Mouse (Mus musculus) heart, adult 2 months (tissue): ENCODE results near the gene Parp2.

Source experiments
- CTCF ChIP-seq: fragments of 200-600 bp; IDR thresholded peaks from 2 replicates; pipeline ENCODE4 v1.8.1; 2022; ENCODE audit warnings: antibody characterized with exemption, mild to moderate bottlenecking, moderate library complexity
- EP300 ChIP-seq: fragments of 200-500 bp; IDR thresholded peaks from 2 replicates; pipeline ENCODE4 v1.6.1; 2011; ENCODE audit warnings: low read depth, low read length, control low read depth; ENCODE audit not compliant: insufficient read depth
- POLR2A ChIP-seq: fragments of 200-500 bp; IDR thresholded peaks from 2 replicates; pipeline ENCODE4 v1.6.1; 2011; ENCODE audit warnings: mild to moderate bottlenecking, low read depth, low read length, control low read depth; ENCODE audit not compliant: insufficient read depth

DNA sequence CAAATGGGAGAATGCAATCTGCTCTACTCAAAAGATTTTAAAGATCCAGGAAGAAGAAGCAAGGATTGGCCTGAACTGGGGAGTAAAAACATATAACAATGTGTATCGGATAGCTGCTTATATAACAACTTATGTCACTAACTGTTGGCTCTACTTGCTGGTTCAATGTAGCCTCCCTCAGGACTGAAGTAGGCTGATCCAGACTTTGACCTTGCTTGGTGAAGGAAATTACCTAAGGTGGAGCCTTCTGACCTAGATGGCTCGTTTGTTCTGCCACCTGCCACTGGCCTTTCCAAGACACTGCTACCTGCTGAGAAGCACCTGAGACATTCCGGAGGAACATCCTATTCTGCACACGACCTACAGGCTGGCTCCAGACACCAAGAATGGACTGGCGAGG, 48.1 kb downstream of the Parp2 start:
- TF ChIP-seq CTCF (no peak), EP300 (no peak), POLR2A (no peak)
